Mouse (Mus musculus) hindbrain, embryonic 11.5 days (tissue): Measurements from ENCODE around the gene Hddc3. TPM values are rescaled to one million over a fixed set of nuclear protein-coding genes. Genes with fewer than 3 reads are reported as not detected.
"Not testable (repeated sequence)": the region's sequence is repeated elsewhere in the genome, so short reads cannot be mapped to it uniquely, and the experiment has no call there.

Source experiments
- ATAC-seq: fragments of 200-750 bp; cut with Nextera tagmentation; 2 replicates; pipeline ENCODE4 v1.8.0; 2017; ENCODE audit warnings: mild to moderate bottlenecking, moderate TSS enrichment, moderate library complexity; ENCODE audit not compliant: low FRiP score
- DNase-seq: peaks from one replicate; pipeline ENCODE4 v3.0.0-alpha.2; 2015; ENCODE audit warnings: low spot score
- H3K27ac ChIP-seq: fragments of 300-500 bp; sonication (generic); 2 replicates; pipeline ENCODE4 v1.5.1; 2014; ENCODE audit warnings: mild to moderate bottlenecking, low read depth, low read length
- H3K27me3 ChIP-seq: fragments of 300-500 bp; sonication (generic); 2 replicates; pipeline ENCODE4 v1.6.1; 2014; ENCODE audit warnings: mild to moderate bottlenecking, low read length, moderate library complexity, mixed read lengths; ENCODE audit not compliant: control insufficient read depth, insufficient read depth
- H3K36me3 ChIP-seq: fragments of 300-500 bp; sonication (generic); 2 replicates; pipeline ENCODE4 v1.6.1; 2014; ENCODE audit warnings: mild to moderate bottlenecking, low read length, moderate library complexity, mixed read lengths; ENCODE audit not compliant: control insufficient read depth, insufficient read depth
- H3K4me1 ChIP-seq: fragments of 300-500 bp; sonication (generic); replicated peaks from 2 replicates; pipeline ENCODE4 v1.6.1; 2014; ENCODE audit warnings: low read length, mixed read lengths; ENCODE audit not compliant: control insufficient read depth, insufficient read depth
- H3K4me2 ChIP-seq: fragments of 300-500 bp; sonication (generic); replicated peaks from 2 replicates; pipeline ENCODE4 v1.6.1; 2014; ENCODE audit warnings: mild to moderate bottlenecking, low read depth, low read length
- H3K4me3 ChIP-seq: fragments of 300-500 bp; sonication (generic); 2 replicates; pipeline ENCODE4 v1.5.1; 2014; ENCODE audit warnings: low read depth, low read length
- H3K9ac ChIP-seq: fragments of 300-500 bp; sonication (generic); 2 replicates; pipeline ENCODE4 v1.6.1; 2014; ENCODE audit warnings: low read depth, low read length
- H3K9me3 ChIP-seq: fragments of 300-500 bp; sonication (generic); 2 replicates; pipeline ENCODE4 v1.6.1; 2016; ENCODE audit warnings: low read length; ENCODE audit not compliant: control insufficient read depth
- WGBS: fragments of 180-500 bp; shearing (Covaris S2); extraction: QIAGEN DNeasy Blood & Tissue Kit; methylation state at CpG from one replicate; pipeline ENCODE4 v1.1.7; 2014; 5-methylcytosine and 5-hydroxymethylcytosine counted together
- polyA plus RNA-seq: library from polyadenylated mRNA; unstranded; fragments of >200 nt; fragmentation: Nextera tagmentation; extraction: Ambion mirVana; gene quantifications from 2 replicates; pipeline ENCODE4 v1.2.1, GENCODE M21; 2014

The Hddc3 gene
- polyA plus RNA-seq, 1 experiment from 2014 or later, result 18.4 TPM

GRCm38 (mm10) chr7:80324816-80325119, 18.1 kb upstream of the Hddc3 start:
- not testable (repeated sequence) for H3K9me3 ChIP-seq, H3K4me3 ChIP-seq, H3K27ac ChIP-seq, H3K27me3 ChIP-seq, H3K36me3 ChIP-seq, ATAC-seq, H3K4me1 ChIP-seq, DNase-seq, H3K9ac ChIP-seq
- 51% methylated on average over 5 of the region's 5 CpGs for WGBS
- peak overlapping the region; percentile 22; the same call in 1 of the 2 replicates for H3K4me2 ChIP-seq

- H3K27me3 ChIP-seq, result no peaks in the 10 kb centered on the region
- no peak overlapping the region for H3K4me3 ChIP-seq
- H3K27ac ChIP-seq, result no peak overlapping the region
- no peak overlapping the region; the same call in 1 of the 2 replicates for H3K9ac ChIP-seq
- peaks cover 5% of the 10 kb centered on the region; the same call in 1 of the 2 replicates for H3K36me3 ChIP-seq
- ATAC-seq (no peak), DNase-seq (no peak)
- WGBS, result 95% methylated on average over 16 of the region's 16 CpGs
- peaks cover 3% of the 10 kb centered on the region; the same call in 1 of the 2 replicates for H3K4me1 ChIP-seq
- no peaks in the 10 kb centered on the region for H3K9me3 ChIP-seq
- H3K4me2 ChIP-seq, result no peak overlapping the region; the same call in 1 of the 2 replicates
Observed at GRCm38 (mm10) chr7:80325292-80325868, 17.5 kb upstream of the Hddc3 start.

- Histone ChIP-seq H3K27ac (no peak overlapping the region), H3K36me3 (peaks cover 9% of the 10 kb centered on the region; the same call in 1 of the 2 replicates)
- no peak for ATAC-seq
Observed at GRCm38 (mm10) chr7:80326076-80326475, 16.8 kb upstream of the Hddc3 start.

GRCm38 (mm10) chr7:80330278-80330677, 12.6 kb upstream of the Hddc3 start:
- H3K36me3 ChIP-seq, result peaks cover 29% of the 10 kb centered on the region
- no peak for ATAC-seq
- H3K27me3 ChIP-seq, result no peaks in the 10 kb centered on the region
- H3K9me3 ChIP-seq, result no peaks in the 10 kb centered on the region
- no peak overlapping the region for H3K9ac ChIP-seq
- no peak overlapping the region for H3K27ac ChIP-seq
- no peaks in the 10 kb centered on the region for H3K4me1 ChIP-seq
- no peak overlapping the region for H3K4me3 ChIP-seq
- DNase-seq, result no peak
- WGBS, result 92% methylated on average over 8 of the region's 8 CpGs
- H3K4me2 ChIP-seq, result no peak overlapping the region

More at GRCm38 (mm10) chr7:80326076-80326475, 16.8 kb upstream of the Hddc3 start:
- DNase-seq, result no peak
- Histone ChIP-seq H3K4me2 (no peak overlapping the region), H3K9ac (no peak overlapping the region), H3K4me3 (no peak overlapping the region), H3K9me3 (no peaks in the 10 kb centered on the region), H3K27me3 (no peaks in the 10 kb centered on the region), H3K4me1 (peaks cover 3% of the 10 kb centered on the region; the same call in 1 of the 2 replicates)
- 95% methylated on average over 19 of the region's 19 CpGs for WGBS

GRCm38 (mm10) chr7:80331433-80331832, 11.5 kb upstream of the Hddc3 start:
- peaks cover 27% of the 10 kb centered on the region; the same call in 1 of the 2 replicates for H3K36me3 ChIP-seq
- no peaks in the 10 kb centered on the region for H3K4me1 ChIP-seq
- no peak overlapping the region for H3K9ac ChIP-seq
- H3K27ac ChIP-seq, result no peak overlapping the region
- H3K4me3 ChIP-seq, result no peak overlapping the region
- H3K4me2 ChIP-seq, result no peak overlapping the region
- DNase-seq (no peak), ATAC-seq (no peak)
- H3K9me3 ChIP-seq, result no peaks in the 10 kb centered on the region
- WGBS, result 95% methylated on average over 19 of the region's 19 CpGs
- no peaks in the 10 kb centered on the region for H3K27me3 ChIP-seq

GRCm38 (mm10) chr7:80334848-80335247, 8.1 kb upstream of the Hddc3 start:
- no peak overlapping the region for H3K27ac ChIP-seq

GRCm38 (mm10) chr7:80336932-80337331, 6.0 kb upstream of the Hddc3 start:
- Histone ChIP-seq H3K9ac (no peak overlapping the region), H3K4me3 (no peak overlapping the region), H3K27me3 (no peaks in the 10 kb centered on the region), H3K4me2 (no peak overlapping the region), H3K36me3 (peaks cover 18% of the 10 kb centered on the region; the same call in 1 of the 2 replicates), H3K9me3 (no peaks in the 10 kb centered on the region), H3K27ac (no peak overlapping the region), H3K4me1 (peaks cover 8% of the 10 kb centered on the region; the same call in 1 of the 2 replicates)
- WGBS, result 92% methylated on average over 3 of the region's 3 CpGs
- ATAC-seq (no peak), DNase-seq (no peak)

More at GRCm38 (mm10) chr7:80334848-80335247, 8.1 kb upstream of the Hddc3 start:
- peaks cover 27% of the 10 kb centered on the region; the same call in 1 of the 2 replicates for H3K36me3 ChIP-seq
- DNase-seq, result no peak
- 94% methylated on average over 4 of the region's 4 CpGs for WGBS
- no peaks in the 10 kb centered on the region for H3K9me3 ChIP-seq
- peaks cover 4% of the 10 kb centered on the region; the same call in 1 of the 2 replicates for H3K4me1 ChIP-seq
- H3K4me2 ChIP-seq, result no peak overlapping the region
- no peak overlapping the region for H3K9ac ChIP-seq
- H3K4me3 ChIP-seq, result no peak overlapping the region
- H3K27me3 ChIP-seq, result no peaks in the 10 kb centered on the region
- no peak for ATAC-seq

- H3K9me3 ChIP-seq, result no peaks in the 10 kb centered on the region
- H3K4me1 ChIP-seq, result peaks cover 10% of the 10 kb centered on the region; the same call in 1 of the 2 replicates
- no peaks in the 10 kb centered on the region for H3K27me3 ChIP-seq
- DNase-seq, result peak; percentile 42
- H3K4me3 ChIP-seq, result peak overlapping the region; percentile 62
- H3K4me2 ChIP-seq, result peak overlapping the region; percentile 84
- peaks cover 4% of the 10 kb centered on the region; the same call in 1 of the 2 replicates for H3K36me3 ChIP-seq
- 13% methylated on average over 15 of the region's 17 CpGs for whole genome bisulfite sequencing
- H3K27ac ChIP-seq, result no peak overlapping the region
- ATAC-seq, result no peak
- peak overlapping the region; percentile 77 for H3K9ac ChIP-seq
Observed at GRCm38 (mm10) chr7:80339371-80339770, 3.5 kb upstream of the Hddc3 start.
